Mouse (Mus musculus) MEL-GATA-1-ER (cell line): ENCODE measurements at regions not wholly inside any gene's neighbourhood (a gene's known extent, or its start where the extent isn't known, plus 50 kb on each side); places are given as distances from the start of the nearest gene placed in this dataset.
A peak's percentile ranks its signal among the peaks of the same experiment; 100 is the strongest.

Experiments
- DNase-seq: peaks from one replicate; pipeline ENCODE4 v3.0.0-alpha.2; 2012; ENCODE audit warnings: low read depth; ENCODE audit errors: extremely low read depth

GRCm38 (mm10) chr1:35957425-35958372, 110.5 kb upstream of the Hs6st1 start:
- no peak for DNase-seq

DNA sequence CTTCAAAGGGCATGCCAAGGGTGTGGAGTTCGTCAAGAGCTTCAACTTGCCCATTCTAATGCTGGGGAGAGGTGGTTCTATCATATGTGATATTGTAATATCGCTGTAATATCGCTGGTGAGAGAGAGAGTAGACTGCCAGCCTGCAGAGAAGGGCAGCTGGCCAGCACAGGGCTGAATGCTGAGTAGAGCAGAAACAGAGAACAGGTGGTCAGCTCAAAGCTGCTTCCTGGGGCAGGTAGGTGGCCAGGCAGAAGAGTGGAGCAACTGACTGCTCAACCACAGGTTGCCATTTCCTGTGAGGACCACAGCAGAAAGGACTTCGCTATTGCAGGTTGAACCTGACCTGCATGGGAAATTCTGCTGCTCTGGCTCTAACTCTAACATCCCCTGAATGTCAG, 108.5 kb upstream of the Hs6st1 start:
- no peak for DNase-seq

GRCm38 (mm10) chr1:35960844-35961243, 107.4 kb upstream of the Hs6st1 start:
- no peak for DNase-seq

GRCm38 (mm10) chr1:35961923-35962322, 106.3 kb upstream of the Hs6st1 start:
- no peak for DNase-seq

DNA sequence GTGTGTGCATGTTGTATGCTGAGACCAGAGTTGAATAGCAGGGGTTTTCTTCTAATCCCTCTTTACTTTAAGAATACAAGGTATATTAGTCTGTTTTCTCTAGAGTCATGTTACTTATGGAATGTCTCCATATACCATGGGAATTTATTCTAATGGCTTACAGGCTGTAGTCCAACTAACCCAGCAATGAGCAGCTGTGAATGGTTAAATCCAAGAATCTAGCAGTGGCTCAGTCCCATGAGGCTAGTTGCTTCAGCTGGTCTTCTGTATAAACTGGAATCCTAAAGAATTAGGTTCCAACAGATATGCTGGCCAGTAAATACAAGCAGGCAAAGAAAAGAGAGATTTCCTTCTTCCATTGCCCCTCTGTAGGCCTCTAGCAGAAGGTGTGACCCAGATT, 99.7 kb upstream of the Hs6st1 start:
- DNase-seq: no peak

DNA sequence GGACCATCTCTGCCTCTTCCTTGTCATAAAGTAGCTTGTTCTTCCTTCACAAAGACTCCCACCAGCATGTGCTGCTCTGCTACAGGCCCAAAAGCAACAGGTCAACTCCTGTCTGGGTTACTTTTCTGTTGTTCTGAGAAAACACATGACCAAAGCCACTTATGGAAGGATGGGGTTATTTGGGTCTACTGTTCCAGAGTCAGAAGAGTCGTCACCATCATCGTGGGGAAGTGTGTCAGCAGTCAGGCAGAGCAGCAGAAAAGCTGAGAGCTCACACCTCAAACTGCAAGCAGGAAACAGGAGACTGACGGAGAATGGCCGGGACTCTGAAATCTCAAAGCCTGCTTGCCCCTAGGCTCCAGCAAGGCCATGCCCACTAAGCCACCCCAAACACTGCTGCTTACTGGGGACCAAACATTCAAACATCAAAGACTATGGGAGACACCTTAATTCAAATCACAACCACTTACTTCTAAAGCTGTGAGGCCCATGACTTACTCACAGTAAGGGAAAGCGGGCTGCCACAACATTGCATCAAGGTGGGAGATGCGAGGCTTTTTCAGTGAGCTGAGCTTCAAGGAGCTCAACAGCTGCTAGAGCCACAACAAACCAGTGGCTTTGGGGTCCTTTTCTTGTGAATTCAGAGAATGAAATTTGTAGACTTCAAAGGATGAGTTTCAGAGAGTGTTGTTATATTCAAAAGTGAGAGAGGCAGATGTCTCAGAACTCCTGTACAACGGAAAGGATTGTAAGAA, 96.6 kb upstream of the Hs6st1 start:
- DNase-seq: no peak

GRCm38 (mm10) chr1:35972190-35972584, 96.0 kb upstream of the Hs6st1 start:
- DNase-seq: peak; percentile 24

GRCm38 (mm10) chr1:35973386-35973785, 94.8 kb upstream of the Hs6st1 start:
- no peak for DNase-seq

DNA sequence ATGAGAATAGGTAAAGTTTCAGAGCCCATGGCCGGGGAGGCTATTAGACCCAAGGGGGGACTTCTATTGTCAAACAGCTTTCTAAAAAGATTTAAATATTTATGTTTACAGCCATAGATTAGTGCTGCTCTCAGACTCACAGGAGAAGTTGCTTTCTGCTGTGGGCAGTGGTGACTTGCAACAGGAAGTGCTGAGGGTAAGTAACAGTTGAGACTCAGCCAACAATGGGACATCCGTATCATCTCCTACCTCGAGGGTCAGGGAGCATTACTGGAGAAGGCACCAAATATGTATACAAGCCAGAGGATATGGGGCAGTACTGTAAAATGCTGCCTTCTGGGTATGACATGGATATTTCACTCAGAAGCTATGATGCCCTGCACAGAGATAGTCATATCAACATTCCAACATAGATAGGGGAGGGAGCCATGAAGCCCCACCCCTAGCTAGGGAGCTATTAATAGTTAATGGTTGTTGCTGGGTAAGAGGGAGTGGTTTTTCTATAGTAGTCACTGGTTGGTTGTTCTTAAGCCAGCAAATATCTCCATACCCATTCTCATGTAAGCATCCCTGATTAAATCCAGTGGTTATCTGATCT, 92.5 kb upstream of the Hs6st1 start:
- peak; percentile 66 for DNase-seq

GRCm38 (mm10) chr1:35976528-35976927, 91.7 kb upstream of the Hs6st1 start:
- peak; percentile 48 for DNase-seq

DNA sequence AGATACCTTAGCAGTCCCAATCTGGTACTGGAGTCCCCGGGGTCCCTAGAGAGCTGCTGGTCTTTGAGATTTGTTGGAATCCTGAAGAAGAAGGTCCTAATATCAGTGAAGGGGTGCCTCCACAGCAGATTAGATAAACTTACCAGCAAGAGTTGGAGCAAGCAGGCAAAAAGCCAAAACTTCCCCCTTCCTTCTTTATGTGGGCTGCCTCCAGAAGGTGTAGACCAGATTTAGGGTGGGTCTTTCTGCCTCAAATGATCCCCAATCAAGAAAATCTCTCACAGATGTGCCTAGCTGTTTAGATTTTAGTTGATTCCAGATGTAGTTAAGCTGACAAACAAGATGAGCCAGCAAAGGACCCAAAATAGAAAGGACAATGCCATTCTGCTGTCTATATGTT, 90.1 kb upstream of the Hs6st1 start:
- no peak for DNase-seq

- no peak for DNase-seq
These were observed 89.4 kb upstream of the Hs6st1 start for GRCm38 (mm10) chr1:35978766-35979165.

DNA sequence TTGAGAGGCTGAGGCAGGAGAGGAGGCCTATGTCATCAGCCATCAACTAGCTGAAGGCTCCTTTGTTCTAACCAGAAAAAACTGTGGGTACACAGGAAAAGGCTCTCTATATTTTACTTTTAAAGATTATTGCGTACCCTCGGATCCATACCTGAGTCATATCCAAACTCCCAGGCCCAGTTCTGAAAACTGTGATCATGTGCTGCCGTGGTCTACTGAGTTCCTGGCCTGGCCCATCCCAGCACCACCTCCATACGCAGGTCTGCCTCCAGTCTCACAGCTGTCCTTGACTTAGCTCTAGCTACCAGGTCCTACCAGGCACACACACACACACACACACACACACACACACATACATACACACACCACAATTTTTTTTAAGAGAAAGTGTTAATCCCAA, 87.0 kb upstream of the Hs6st1 start:
- DNase-seq: no peak

GRCm38 (mm10) chr1:35983361-35983760, 84.8 kb upstream of the Hs6st1 start:
- DNase-seq: no peak

GRCm38 (mm10) chr1:35985318-35985717, 82.9 kb upstream of the Hs6st1 start:
- no peak for DNase-seq

DNA sequence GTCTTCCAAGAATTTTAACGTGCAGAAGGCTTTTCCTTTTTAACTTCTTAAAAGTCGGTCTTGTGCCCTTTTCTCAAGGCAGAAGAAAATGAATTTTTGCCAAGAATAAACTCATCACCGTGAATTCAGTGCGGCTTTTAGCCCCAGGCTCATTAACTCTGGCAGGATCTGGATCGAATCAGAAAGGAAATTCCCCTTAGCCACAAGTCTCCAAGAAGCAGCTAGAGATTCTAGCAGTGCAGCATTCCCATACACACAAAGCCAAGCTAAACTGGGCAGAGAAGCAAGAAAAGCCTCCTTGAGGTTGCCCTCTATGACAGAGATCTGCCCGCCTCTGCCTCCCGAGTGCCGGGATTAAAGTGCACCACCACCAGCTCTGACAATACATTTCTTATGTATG, 81.5 kb upstream of the Hs6st1 start:
- DNase-seq: no peak

- no peak for DNase-seq
These were observed 75.8 kb upstream of the Hs6st1 start for GRCm38 (mm10) chr1:35992227-35992909.

DNA sequence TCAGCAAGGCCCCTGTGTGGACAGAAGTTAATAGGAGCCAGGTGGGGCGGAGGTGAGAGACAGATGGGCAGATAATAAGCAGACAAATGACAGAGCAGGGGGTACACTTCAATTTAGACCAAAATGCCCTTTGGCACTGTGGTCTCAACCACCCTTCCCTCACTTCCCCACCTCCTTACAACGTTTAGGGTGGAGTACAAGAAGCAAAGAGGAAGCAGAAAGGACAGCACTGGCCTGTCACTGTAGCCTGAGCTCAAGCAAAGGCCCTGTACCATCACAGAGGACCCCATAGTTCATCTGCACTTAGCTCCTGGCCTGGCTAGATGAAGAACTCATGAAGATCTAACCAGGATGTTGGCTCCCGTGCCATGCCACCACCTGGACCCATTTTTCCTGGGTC, 75.3 kb upstream of the Hs6st1 start:
- DNase-seq: no peak

DNA sequence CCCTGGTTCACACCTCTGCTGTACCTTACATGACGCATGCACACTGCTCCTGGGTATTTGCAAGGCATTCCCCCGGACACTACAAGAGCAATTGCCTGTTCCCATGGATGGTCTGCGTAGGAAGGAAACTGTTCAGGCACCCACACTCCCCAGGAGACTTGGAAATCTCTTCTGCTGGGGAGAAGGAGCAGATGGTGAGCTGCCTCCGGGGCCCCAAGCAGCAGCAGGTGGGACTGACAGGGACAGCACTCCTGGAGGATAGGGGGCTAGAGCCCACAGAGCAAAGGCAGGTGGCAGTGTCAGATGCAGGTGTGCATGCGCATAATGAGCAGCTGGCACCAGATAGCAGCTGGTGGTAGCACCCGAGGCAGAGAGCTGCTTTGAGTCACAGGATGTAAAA, 72.5 kb upstream of the Hs6st1 start:
- DNase-seq: no peak

GRCm38 (mm10) chr1:36001319-36001718, 66.9 kb upstream of the Hs6st1 start:
- no peak for DNase-seq

GRCm38 (mm10) chr1:36001821-36002220, 66.4 kb upstream of the Hs6st1 start:
- DNase-seq: no peak

DNA sequence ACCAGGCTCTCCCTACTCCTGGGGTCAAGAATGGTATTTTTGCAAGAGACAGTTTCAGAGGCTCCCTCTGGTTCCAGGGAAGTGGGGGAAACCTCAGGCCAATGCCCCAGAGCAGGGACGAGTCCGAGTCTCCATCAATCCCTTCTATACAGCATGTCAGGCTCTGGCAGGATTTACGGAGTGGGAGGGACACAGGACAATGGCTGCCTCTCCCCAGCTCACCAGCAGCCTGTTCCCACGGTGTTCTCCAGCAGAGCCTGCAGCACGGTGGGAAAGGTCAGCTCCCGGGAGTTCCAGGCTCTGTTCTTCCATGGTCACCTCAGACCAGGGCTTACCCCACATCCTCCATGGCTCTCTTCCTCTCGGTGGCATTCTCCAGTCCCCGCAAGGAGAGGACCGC, 64.6 kb upstream of the Hs6st1 start:
- no peak for DNase-seq
